Mouse (Mus musculus) spleen, postnatal 10 days (tissue): ENCODE results near the gene Sfi1.
"Not testable (repeated sequence)": the region's sequence is repeated elsewhere in the genome, so short reads cannot be mapped to it uniquely, and the experiment has no call there.

Experiments
- DNase-seq, 2 experiments: peaks; one replicate each; pipeline ENCODE4 v3.0.0; 2021 to 2022; ENCODE audit warnings: low spot score in 2 of 2

Sfi1 gene

GRCm38 (mm10) chr11:3173425-3174318 is 19.6 kb downstream of the Sfi1 start:
- peak; percentile 72 to 75 for DNase-seq

DNA sequence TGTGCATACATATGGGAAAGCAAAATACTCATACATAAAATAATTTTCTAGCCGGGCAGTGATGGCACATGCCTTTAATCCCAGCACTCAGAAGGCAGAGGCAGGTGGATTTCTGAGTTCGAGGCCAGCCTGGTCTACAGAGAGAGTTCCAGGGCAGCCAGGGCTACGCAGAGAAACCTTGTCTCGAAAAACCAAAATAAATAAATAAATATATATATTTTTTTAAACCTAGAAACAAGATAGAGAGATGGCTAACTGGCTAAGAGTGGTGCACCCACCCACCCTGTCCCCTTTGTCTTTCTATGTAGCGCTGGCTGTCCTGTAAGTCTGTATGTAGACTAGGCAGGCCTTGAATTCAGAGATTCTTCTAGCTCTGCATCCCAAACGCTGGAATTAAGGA is 20.7 kb downstream of the Sfi1 start:
- not testable (repeated sequence) for DNase-seq

GRCm38 (mm10) chr11:3171931-3172330 is 21.3 kb downstream of the Sfi1 start:
- peak; percentile 64 to 68 for DNase-seq

DNA sequence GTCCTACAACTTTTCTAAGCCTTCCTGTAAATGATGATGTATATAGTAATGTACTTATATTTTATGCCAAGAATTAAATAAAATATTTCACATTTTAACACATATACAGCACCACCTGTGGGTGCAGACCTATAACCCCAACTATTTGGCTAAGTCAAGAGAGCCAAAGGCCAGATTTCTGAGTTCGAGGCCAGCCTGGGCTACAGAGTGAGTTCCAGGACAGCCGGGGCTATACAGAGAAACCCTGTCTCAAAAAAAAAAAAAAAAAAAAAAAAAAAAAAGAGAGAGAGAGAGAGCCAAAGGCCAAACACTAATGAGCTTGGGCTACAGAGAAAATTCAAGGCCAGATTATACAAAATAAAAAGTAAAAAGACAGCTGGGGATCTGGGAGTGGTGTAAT is 24.2 kb downstream of the Sfi1 start:
- peak; percentile 37 to 47 for DNase-seq

DNA sequence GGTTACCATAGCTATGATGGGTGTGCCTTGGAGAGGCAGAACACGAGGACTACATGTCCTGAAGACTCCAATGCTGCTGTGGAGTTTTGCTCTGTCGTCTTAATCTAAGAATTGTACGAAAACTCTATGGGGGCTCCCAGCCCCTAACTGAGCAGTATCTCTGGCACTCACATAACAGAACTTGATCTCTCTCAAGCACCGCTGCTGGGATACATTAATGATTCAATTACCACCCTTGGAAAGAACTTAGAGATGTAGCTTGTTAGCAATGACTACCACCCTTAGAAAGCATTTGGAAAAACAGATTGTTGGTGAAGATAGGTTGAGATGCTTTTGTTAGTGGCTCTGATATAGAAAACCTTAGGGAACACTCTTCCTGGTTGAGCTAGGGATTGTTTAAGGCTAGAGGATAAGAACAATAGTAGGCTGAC is 25.7 kb downstream of the Sfi1 start:
- DNase-seq, result peak; percentile 51 to 61

GRCm38 (mm10) chr11:3167129-3167528 is 26.1 kb downstream of the Sfi1 start:
- DNase-seq, result not testable (repeated sequence)

DNA sequence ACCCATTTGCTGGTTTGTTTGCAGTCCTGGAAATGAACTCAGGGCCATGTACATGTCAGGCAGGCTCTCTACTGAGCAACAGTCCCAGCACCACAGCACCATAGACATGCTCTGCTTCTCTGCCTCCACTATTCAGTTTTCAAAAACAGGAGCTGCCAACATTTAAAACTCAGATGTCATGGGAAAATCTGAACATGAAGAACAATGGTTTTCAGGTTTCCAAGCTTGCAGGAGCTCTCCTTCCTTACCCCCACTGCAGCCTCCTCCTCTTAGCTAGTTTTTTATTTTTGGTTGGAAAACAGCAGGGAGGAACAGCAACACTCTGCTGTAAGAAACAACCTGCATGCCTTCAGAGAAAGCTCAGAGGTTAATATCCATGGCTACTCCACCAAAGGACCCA is 26.9 kb downstream of the Sfi1 start:
- not testable (repeated sequence) for DNase-seq

DNA sequence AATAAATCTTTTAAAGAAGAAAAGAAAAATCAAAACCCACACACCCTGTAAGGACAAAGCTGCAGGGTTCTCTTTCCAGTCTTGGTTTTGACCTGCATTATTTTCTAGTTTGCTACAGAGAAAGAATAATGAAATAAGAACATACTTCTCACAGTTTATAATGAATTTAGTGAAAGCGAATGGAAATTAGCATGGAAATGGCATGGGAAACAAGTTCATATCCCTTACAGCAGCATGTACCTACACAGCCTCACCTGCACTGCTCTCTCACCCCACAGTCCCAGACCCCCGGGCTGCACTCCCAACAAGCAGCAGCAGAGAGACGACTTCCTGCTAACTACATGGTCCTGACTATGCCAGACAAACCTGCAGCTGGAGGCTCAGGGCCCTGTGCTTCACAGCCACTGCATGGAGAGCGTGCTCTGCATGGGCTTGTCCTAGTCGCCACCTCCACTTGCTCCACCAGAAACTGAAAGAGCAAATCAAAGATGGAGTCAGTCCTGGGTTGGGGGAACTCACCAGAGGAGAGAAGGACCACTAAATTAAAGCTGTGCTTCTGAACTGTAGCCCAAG is 28.0 kb downstream of the Sfi1 start:
- not testable (repeated sequence) for DNase-seq

GRCm38 (mm10) chr11:3163661-3164060 is 29.6 kb downstream of the Sfi1 start:
- not testable (repeated sequence) for DNase-seq

- peak; percentile 49 to 51 for DNase-seq
Measured at GRCm38 (mm10) chr11:3163122-3163521, 30.1 kb downstream of the Sfi1 start.

DNA sequence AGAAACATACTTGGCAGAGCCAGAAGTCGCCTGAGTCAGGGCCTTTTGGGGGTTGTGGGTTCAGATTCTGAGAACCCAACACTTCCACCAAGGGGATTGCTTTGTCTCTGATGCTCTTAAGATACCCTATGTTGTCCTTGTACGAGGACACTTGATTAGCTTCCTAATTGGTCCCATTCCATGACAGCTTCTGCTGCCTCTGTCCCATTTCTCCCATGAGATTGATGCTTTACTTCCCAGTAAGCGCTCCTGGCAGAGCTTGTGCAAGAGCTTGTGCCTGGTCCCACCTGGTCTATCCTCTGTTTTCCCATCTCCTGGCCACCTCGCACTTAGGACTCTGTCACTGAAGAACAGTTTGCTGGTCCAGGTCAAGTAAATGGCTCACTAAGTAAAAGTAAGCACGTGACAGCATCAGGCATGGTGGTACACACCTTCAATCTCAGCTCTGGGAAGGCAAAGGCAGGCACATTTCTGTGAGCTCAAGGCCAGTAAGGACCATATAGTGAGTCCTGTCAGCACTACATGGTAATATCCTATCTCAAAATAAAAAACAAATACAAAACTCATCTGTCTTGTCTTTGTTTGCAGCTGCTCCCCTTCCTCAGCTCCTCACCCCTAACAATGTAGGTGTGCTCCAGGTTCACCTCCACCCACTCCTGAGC is 30.9 kb downstream of the Sfi1 start:
- peak; percentile 56 to 80 for DNase-seq

DNA sequence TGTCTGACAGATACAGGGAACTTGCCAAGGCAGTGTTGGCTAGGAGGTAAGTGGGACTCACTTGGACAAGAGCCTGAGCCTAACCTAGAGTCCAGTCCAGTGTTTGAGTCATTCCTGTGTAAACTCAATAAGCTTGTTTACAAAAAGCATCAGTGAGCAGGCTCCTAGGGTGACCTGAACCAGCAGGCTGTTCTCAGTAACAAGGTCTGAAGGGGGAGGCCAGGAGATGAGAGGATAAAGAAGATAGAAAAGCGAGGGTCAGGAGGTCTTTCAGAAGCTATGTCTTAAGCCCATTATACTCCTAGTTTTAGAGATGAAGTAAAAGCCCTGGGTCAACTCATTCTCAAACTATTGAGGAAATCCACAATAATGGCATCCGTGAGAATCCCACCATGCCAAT is 31.9 kb downstream of the Sfi1 start:
- peak; percentile 62 to 71 for DNase-seq

DNA sequence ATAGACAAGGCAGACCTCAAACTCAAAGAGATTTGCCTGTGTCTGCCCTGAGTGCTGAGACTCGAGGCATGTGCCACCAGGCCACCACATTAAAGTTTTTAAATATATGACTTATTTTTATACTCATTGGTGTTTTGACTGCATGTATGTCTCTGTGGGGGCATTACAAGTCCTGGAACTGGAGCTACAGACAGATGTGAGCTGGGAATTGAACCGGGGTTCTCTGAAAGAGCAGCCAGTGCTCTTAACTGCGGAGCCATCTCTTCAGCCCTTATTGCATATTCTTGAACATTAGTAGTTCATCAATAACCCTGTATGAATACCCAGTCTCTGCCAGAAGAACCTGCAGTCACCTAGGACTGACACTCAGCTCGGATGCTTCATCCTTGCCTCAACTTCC is 34.5 kb downstream of the Sfi1 start:
- DNase-seq, result not testable (repeated sequence)

GRCm38 (mm10) chr11:3157996-3158395 is 35.3 kb downstream of the Sfi1 start:
- peak in 1 of 2 experiments; percentile 37 for DNase-seq

DNA sequence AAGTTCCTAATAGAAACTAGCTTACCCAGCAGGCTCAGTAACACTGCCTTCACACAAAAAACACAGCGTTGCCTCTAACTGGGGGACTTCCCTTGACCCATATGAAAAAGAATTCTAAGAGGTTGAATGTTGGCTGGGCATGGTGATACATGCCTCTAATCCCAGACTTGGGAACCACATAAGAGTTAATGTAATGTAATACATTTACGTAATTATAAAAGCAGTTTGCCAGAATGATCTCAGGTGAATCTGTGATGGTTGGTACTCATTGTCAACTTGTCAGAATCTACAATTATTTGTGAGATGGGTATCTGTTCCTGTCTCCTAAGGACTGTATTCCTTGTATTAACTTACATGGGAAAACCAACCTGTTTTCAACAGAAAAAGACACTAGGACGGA is 36.3 kb downstream of the Sfi1 start:
- not testable (repeated sequence) for DNase-seq

GRCm38 (mm10) chr11:3153666-3154397 is 39.4 kb downstream of the Sfi1 start:
- DNase-seq, result peak; percentile 67 to 77

- peak in 1 of 2 experiments; percentile 33 for DNase-seq
Measured at GRCm38 (mm10) chr11:3151358-3151757, 41.9 kb downstream of the Sfi1 start.

DNA sequence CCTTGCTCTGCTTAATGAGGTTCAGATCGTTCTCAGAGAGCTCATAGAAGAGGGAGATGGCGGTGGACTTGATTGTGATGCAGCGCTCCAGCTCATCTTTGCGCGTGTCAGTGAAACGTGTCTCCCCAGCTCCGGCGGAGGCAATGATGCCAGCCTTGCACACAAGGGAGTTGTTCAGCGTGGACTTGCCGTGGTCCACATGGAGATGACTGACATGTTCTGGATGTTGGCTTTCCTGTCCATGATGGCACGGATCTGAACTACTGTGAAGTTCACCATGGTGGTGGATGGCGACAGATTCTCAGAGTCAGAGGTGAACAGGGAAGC is 42.6 kb downstream of the Sfi1 start:
- not testable (repeated sequence) for DNase-seq

GRCm38 (mm10) chr11:3150003-3150676 is 43.1 kb downstream of the Sfi1 start:
- peak in 1 of 2 experiments; percentile 56 for DNase-seq

- DNase-seq, result not testable (repeated sequence)
Measured at GRCm38 (mm10) chr11:3149471-3149870, 43.8 kb downstream of the Sfi1 start.

GRCm38 (mm10) chr11:3146806-3147205 is 46.5 kb downstream of the Sfi1 start:
- not testable (repeated sequence) for DNase-seq
